Mouse (Mus musculus) heart, postnatal 0 days (tissue): ENCODE measurements around the gene Anapc7.

Experiments
- CTCF ChIP-seq: IDR thresholded peaks from 2 replicates; pipeline ENCODE4 v1.5.1; 2016; ENCODE audit warnings: antibody characterized with exemption, control low read depth, low read depth
- EP300 ChIP-seq: IDR thresholded peaks from 2 replicates; pipeline ENCODE4 v1.6.1; 2016; ENCODE audit warnings: antibody characterized with exemption, low read depth

- TF ChIP-seq CTCF (no peak), EP300 (0 out of 2 replicates have a peak, but pooled peaks have one; percentile 27)
These were observed 34.1 kb downstream of the Anapc7 start for GRCm38 (mm10) chr5:122455584-122455983.
